Mouse (Mus musculus) frontal cortex, adult (tissue): ENCODE measurements around the gene Ttc28.
A peak's percentile ranks its signal among the peaks of the same experiment; 100 is the strongest.

Experiments used
- ATAC-seq: cut with Nextera tagmentation; 2 replicates; pipeline ENCODE4 v1.9.2; 2017; ENCODE audit warnings: mild to moderate bottlenecking, moderate library complexity, mixed read lengths; ENCODE audit not compliant: low TSS enrichment

Gene Ttc28

GRCm38 (mm10) chr5:110958196-110958595, 78.6 kb downstream of the Ttc28 start:
- ATAC-seq = no peak

GRCm38 (mm10) chr5:110960067-110960466, 80.5 kb downstream of the Ttc28 start:
- no peak for ATAC-seq

- no peak for ATAC-seq
Observed at GRCm38 (mm10) chr5:110960890-110961289, 81.3 kb downstream of the Ttc28 start.

DNA sequence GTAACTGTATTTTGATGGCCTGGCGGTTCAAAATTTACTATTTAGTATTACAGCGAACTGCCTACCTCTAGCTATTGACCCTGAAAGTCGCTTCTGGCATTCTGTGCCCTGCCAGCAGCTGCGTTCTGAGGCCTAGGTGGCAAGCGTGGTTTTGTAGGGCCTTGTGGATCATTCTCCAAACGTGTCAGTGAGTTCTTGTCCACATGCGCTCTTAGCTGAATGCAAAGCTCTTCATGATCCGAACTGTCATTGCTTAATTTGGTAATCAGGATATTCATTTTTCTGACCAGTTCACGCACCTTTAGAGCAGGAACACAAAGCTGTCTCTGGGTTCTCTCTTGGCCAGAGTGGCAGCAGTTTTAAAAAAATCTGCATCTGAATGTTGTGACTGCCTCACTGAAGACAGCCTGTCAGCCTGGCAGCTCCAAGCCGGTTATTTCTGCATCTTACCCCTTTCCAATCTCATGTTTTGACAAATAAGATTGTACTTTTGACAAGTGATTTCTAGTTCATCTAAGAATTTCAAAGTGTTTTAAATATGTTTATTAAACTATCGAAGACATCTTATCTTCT, 88.0 kb downstream of the Ttc28 start:
- ATAC-seq = no peak

DNA sequence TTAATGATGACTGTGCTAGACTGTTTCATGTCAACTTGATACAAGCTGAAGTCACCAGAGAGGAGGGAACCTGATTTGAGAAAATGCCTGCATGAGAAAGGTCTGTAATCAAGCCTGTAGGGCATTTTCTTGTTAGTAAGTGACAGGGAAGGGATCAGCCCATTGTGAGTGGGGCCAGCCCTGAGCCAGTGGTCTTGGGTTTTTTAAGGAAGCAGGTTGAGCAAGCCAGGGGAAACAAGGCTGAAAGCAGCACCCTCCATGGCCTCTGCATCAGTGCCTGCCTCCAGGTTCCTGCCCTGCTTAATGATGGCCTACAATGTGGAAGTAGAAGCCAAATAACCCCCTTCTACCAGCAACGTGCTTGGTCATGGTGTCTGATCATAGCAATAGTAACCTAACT, 89.0 kb downstream of the Ttc28 start:
- no peak for ATAC-seq

GRCm38 (mm10) chr5:110970162-110970780, 90.7 kb downstream of the Ttc28 start:
- ATAC-seq = no peak

- no peak for ATAC-seq
Observed at GRCm38 (mm10) chr5:110976721-110977120, 97.1 kb downstream of the Ttc28 start.

DNA sequence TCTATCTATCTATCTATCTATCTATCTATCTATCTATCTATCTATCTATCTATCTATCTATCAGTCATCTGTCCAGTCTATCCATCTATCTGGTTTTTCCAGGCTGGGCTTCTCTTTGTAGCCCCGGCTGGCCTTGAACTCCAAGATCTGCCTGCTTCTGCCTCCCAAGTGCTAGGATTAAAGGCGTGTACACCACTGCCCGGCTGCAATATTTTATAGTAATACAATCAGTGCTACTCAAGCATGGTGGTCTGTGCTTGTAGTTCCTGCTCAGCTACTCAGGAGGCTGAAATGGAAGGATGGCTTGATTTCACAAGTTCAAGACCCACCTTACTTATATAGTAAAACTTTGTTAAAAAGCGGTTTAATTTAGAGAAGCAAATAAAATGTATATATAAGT, 98.2 kb downstream of the Ttc28 start:
- ATAC-seq = no peak

- ATAC-seq = peak; percentile 96
Observed at GRCm38 (mm10) chr5:110978461-110978860, 98.9 kb downstream of the Ttc28 start.

- 0 out of 2 replicates have a peak, but pooled peaks have one; percentile 38 for ATAC-seq
Observed at GRCm38 (mm10) chr5:110979011-110979860, 99.6 kb downstream of the Ttc28 start.

DNA sequence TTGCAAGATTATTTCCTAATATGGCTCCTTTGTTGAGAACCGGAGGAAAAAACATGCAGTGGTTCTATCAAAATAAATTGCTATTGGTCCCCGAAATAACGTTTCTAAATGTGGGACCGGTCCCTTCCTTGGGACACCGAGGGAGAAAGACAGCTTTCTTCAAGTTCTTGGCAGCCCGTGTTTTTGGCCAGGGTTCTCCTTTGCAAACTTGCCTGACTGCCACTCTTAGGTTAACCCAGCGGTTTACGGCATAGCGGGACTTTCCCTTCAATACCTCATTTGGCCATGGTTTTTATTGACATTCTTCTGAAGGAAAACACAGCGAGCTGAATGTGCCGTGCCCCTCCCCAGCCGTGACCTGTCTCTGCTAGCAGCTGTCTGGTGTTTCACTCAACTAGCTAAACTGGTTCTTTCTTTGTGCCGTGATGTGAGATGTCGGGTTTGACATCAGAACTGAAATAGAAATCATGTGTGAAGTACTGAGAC, 100.3 kb downstream of the Ttc28 start:
- no peak for ATAC-seq

GRCm38 (mm10) chr5:110980576-110980975, 101.0 kb downstream of the Ttc28 start:
- ATAC-seq = no peak

- ATAC-seq = no peak
Observed at GRCm38 (mm10) chr5:110982436-110982835, 102.8 kb downstream of the Ttc28 start.

- ATAC-seq = no peak
Observed at GRCm38 (mm10) chr5:110984136-110984681, 104.6 kb downstream of the Ttc28 start.

DNA sequence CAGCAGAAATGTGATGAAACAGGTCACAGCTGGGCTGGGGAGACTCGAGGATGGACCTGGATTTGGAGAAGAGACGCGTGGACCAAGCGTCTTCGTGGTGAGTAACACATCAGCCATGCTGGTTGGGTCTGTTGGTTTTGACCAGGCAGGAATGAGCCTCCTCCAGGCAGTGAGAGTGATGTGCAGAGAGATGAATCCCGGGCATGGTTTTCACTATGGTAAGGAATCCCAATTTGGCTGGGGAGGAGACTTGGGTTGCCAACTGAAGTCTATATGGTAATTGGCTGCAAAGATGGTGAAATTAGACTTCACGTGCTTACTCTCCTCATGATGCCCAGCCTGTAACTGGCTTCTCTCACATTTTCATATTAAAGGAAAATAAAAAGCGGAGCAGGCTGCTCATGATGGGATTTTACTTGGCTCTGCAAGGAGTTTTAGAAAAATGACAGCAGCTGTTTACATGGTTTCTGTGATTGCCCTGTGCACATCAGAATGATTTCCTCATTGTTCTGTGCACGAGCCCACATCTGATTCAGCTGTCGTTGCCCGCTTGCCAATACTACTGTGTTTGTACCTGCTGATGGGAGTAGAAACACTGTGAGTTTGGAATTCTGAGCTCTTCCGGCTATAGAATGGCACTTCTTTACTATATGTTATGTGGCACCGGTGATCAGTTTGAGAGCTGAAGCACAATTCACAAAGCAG, 117.4 kb downstream of the Ttc28 start:
- ATAC-seq = peak; percentile 62

DNA sequence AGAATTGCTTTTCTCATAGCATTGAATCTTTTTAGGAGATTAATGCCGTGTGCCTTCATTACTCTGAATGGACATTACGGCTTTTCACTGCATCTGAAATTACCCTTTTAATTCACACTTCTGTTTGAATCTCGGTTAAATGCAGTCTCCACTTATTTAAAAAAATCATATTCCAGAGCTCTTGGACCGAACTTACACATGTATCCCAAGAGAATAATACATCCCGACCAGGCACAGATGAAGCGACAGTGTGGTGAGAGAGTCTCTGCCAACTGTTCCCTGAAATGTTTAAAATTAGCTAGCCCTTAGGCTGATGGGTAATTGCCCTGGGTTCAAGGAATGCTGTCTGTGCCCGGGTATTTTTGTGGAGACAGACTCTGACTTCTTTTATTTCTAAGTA, 118.1 kb downstream of the Ttc28 start:
- ATAC-seq = peak; percentile 34; the same call in 1 of the 2 replicates

DNA sequence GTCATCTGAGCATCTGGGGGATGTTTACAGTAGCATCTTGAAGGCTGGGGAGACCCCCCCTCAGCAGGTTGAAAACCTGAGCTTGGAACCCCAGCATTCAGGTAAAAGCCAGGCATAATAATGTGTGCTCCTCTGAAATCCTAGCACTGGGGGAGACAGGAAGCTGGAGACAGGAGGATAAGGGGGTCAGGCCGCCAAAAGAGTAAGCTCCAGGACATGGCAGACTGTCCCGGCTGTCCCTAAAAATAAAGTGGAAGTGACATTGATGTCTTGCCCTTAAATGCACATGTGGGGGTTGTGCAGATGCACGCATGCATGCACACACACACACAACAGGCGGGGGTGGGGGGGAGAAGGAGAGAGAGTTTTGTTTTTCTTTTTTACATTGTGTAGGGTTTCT, 118.7 kb downstream of the Ttc28 start:
- no peak for ATAC-seq

DNA sequence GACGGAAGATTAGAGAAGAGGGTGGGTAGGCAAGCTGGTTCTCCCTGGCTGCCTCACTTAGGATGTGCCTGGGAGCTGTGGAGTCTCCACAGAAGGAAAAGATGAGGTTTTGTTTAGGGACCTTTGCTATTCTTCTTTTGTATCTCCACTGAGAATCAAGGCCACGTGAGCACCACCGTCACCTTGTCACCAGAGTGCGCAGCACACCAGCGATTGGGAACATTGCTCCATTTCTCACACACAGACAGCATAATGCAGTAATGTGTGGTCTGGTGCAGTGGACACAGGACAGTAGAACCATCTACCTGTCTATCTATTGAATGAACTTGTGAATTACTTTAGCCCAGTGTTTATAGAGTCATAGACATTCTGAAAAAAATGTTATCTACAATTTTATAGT, 121.3 kb downstream of the Ttc28 start:
- ATAC-seq = no peak

DNA sequence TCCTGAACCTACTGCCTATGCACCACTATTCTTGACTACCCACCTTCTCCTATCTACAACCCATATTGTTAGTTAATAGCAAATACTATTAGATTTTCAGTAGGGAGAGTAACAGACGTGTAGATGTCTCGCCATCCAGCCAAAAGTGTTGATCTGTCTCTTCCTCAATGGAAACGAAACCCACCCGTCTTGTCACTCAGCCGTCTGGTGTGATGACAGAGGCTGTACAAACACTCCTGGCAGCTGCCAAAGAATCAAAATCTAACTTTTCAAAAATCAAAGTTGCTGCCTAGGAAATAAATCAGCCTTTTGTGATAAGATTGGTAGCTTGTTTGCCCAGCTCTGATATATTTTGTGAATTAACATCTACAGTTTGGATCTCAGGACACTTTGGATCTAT, 123.6 kb downstream of the Ttc28 start:
- no peak for ATAC-seq

- ATAC-seq = no peak
Observed at GRCm38 (mm10) chr5:111003750-111004149, 124.1 kb downstream of the Ttc28 start.

DNA sequence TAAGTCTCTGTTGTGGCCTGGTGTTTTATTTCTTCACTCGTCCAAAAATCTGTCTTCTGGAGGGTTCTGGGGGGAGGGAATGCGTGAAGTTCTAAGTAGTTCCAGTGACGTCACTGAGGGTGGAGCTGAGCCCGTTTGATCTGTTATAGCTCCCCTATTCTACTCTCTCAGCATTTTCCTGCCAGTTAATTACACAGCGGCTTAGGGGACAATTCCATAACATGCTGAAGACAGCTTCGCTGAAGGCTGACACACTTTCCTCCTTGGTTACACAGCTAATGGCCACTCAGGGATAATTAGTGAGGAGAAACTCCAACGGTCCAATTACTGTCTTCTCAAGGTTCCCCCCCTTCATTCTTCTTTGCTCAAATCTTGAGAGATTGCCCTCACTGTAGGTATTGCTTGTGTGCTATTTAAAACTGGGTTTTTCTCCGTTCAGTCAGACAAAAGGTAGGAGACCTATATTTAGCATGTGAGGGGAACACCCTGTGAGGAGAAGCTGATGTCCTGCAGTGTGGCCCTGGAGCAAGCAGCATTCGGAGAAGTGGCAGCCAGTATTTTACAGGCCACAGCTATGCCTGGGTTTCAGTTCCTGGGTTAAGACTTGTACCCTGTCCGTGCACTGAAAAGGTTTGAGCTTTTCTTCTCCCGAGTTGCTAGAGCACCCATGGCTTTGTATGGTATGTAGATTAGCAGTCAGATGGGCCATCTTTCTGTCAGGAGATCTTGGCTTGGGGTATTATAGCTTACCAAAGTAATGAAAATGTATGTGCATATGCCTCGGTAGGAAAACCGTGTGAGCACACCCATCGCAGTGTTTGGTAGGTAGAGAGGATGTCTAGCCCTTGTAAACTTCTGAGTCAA, 126.9 kb downstream of the Ttc28 start:
- no peak for ATAC-seq
